Mouse (Mus musculus) testis, adult 2 months (tissue): ENCODE data around the gene Arhgap8. TPM values are rescaled to one million over a fixed set of nuclear protein-coding genes. Genes with fewer than 3 reads are reported as not detected.

ENCODE experiments used
- H3K27ac ChIP-seq: fragments of 200-500 bp; 2 replicates; pipeline ENCODE4 v1.5.1; 2012; ENCODE audit warnings: low read depth, low read length; ENCODE audit not compliant: control insufficient read depth, insufficient read depth
- H3K27me3 ChIP-seq: fragments of 200-500 bp; 2 replicates; pipeline ENCODE4 v1.6.1; 2012; ENCODE audit warnings: mild to moderate bottlenecking, low read length, moderate library complexity; ENCODE audit not compliant: control insufficient read depth, insufficient read depth
- H3K36me3 ChIP-seq: fragments of 200-500 bp; 2 replicates; pipeline ENCODE4 v1.6.1; 2012; ENCODE audit warnings: mild to moderate bottlenecking, low read length; ENCODE audit not compliant: control insufficient read depth, insufficient read depth
- H3K4me1 ChIP-seq: fragments of 200-500 bp; 2 replicates; pipeline ENCODE4 v1.6.1; 2012; ENCODE audit warnings: low read length; ENCODE audit not compliant: control insufficient read depth, insufficient read depth
- H3K4me3 ChIP-seq: fragments of 200-500 bp; 2 replicates; pipeline ENCODE4 v1.5.1; 2012; ENCODE audit warnings: low read depth, mild to moderate bottlenecking, low read length, moderate library complexity, mixed read lengths; ENCODE audit not compliant: control insufficient read depth
- CTCF ChIP-seq: fragments of 200-500 bp; IDR thresholded peaks from 2 replicates; pipeline ENCODE4 v1.5.1; 2012; ENCODE audit warnings: low read depth, mild to moderate bottlenecking, inconsistent platforms, low read length, moderate library complexity; ENCODE audit not compliant: control insufficient read depth, insufficient read depth, insufficient replicate concordance
- POLR2A ChIP-seq: fragments of 200-500 bp; IDR thresholded peaks from 2 replicates; pipeline ENCODE4 v1.6.1; 2012; ENCODE audit warnings: low read depth, mild to moderate bottlenecking, inconsistent platforms, low read length, moderate library complexity; ENCODE audit not compliant: control insufficient read depth
- polyA plus RNA-seq: library from polyadenylated mRNA; depleted of rRNA; stranded (reverse); fragments of >200 nt; gene quantifications from 2 replicates; pipeline ENCODE4 v1.2.3, GENCODE M21; 2012

Gene Arhgap8
- polyA plus RNA-seq, 1 experiment = 3.1 TPM

DNA sequence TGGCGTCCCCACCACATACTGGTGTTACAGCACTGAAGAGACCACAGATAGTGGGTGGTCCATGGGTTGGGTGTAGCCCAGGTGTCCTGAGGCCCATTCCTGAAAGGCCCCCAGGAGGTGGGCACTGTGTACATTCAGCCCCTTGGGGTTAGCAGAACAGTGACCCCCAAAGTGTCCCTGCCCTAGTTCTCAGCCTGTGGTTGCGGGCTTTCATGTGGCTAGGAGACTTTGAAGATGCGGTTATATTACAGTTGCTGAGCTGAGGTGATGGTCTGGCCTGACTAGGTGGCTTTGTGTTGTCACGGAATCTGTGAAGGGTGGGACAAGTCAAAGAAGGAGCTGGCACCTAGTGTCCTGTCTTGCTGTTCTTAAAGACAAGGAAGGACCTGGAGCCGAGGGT is 35.3 kb upstream of the Arhgap8 start:
- TF ChIP-seq CTCF = no peak
- no peak for TF ChIP-seq POLR2A
- peaks cover 14% of the 10 kb centered on the region for H3K4me1 ChIP-seq
- no peaks in the 10 kb centered on the region for H3K36me3 ChIP-seq
- no peak overlapping the region for H3K4me3 ChIP-seq
- H3K27me3 ChIP-seq = no peaks in the 10 kb centered on the region
- no peak overlapping the region for H3K27ac ChIP-seq

DNA sequence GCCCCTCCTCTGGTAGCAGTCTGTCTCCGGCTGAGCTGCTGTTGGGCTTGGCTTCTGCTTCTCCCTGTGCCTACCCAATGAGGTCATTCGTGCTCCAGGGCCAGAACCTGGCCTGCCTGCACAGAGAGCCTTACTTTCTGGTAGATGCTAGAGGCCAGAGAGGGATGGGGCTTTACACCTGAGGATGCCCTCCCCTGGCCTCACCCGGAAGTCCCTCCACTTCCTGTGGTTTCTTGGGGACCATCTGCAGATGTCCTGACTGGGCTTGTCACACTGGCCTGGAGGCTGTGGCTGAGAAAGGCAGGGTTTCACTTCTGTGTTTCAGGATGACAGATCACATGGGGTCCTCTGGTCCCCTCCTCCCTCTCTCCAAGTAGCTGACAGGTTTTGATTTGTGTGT is 34.4 kb upstream of the Arhgap8 start:
- Histone ChIP-seq H3K27ac (no peak overlapping the region), H3K36me3 (no peaks in the 10 kb centered on the region), H3K4me3 (no peak overlapping the region), H3K4me1 (peaks cover 9% of the 10 kb centered on the region), H3K27me3 (no peaks in the 10 kb centered on the region)
- TF ChIP-seq POLR2A = no peak
- no peak for TF ChIP-seq CTCF

DNA sequence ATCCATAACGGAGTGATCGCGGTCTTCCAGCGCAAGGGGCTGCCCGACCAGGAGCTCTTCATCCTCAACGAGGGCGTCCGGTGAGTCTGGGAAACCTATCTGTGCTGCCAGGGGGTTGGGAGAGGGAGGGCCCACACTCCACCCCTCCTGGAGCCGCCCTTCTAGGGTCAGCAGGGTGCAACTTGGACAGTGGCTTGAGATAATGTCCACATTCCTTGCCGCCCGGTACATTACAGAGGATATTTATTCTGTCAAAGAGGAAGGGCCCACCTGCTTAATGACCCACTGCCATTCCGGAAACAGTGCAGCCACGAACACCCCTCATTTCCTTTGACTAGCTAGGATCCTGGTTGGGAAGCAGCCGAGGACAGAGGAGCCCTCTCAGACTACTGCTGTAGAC is 31.9 kb upstream of the Arhgap8 start:
- H3K36me3 ChIP-seq = no peaks in the 10 kb centered on the region
- no peak for TF ChIP-seq CTCF
- H3K4me1 ChIP-seq = no peaks in the 10 kb centered on the region; the same call in 1 of the 2 replicates
- no peak overlapping the region for H3K27ac ChIP-seq
- no peak overlapping the region for H3K4me3 ChIP-seq
- H3K27me3 ChIP-seq = no peaks in the 10 kb centered on the region

DNA sequence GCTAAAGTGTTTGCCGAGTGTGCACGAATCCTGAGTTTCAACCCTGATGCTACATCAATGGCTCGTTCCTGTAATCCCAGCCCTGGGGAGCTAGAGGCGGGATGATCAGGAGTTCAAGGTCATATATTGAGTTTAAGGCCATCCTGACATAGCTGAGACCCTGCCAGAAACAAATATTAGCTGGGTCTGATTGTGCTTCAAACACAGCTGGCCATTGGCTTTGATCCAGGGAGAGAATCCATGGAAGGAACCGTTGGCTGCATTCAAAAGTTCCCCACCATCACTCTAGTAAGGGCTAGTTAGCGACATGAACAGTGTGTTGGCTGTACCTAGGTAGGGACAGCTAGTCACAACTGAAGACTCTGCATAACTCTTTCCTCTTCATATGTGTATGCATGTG is 30.5 kb upstream of the Arhgap8 start:
- TF ChIP-seq POLR2A (no peak), CTCF (no peak)

DNA sequence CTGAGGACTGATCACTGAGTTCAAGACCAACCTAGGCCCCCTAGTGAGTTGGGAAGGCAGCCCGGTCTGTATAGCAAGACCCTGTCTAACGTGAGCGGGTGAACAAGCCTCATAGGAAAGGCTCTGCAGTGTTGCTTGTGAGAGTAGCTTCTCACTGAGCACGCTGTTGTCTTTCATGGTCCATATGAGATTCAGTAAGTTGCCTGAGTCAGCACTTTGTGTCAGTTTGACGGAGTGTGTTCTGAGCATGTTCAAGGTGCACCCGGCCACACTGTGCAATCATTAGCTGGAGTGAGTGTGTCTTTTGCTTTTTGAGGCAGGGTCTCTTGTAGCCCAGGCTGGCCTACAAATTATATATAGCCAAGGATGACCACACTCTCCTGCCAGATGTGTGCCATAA is 28.3 kb upstream of the Arhgap8 start:
- no peak overlapping the region for H3K4me3 ChIP-seq
- TF ChIP-seq CTCF = no peak
- no peak for TF ChIP-seq POLR2A
- no peaks in the 10 kb centered on the region; the same call in 1 of the 2 replicates for H3K4me1 ChIP-seq
- H3K27ac ChIP-seq = no peak overlapping the region
- no peaks in the 10 kb centered on the region for H3K36me3 ChIP-seq
- H3K27me3 ChIP-seq = no peaks in the 10 kb centered on the region

More for the DNA sequence above, 30.5 kb upstream of the Arhgap8 start:
- H3K4me1 ChIP-seq = no peaks in the 10 kb centered on the region; the same call in 1 of the 2 replicates
- H3K27me3 ChIP-seq = no peaks in the 10 kb centered on the region
- 0 out of 2 replicates have a peak overlapping the region, but pooled peaks have one; percentile 7 for H3K27ac ChIP-seq
- no peaks in the 10 kb centered on the region for H3K36me3 ChIP-seq
- H3K4me3 ChIP-seq = no peak overlapping the region

DNA sequence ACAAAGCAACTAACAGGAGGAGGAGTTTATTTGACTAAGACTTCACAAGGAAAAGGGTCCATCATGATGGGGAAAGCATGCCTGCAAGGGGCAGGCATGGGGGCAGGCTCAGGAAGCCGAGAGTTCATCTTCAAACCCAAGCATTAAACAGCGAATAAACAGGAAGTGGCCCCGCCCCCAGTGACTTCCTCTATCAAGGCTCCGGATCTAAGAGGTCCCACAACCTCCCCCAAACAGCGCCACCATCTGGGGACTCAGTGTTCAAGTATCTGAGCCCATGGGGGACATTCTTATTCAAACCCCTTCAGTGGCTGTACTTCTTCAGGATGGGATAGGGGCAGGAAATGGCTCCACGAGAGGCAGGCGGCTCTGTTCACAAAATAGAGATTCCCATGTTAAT is 27.2 kb upstream of the Arhgap8 start:
- TF ChIP-seq CTCF (no peak), POLR2A (no peak)
- H3K36me3 ChIP-seq = no peaks in the 10 kb centered on the region

DNA sequence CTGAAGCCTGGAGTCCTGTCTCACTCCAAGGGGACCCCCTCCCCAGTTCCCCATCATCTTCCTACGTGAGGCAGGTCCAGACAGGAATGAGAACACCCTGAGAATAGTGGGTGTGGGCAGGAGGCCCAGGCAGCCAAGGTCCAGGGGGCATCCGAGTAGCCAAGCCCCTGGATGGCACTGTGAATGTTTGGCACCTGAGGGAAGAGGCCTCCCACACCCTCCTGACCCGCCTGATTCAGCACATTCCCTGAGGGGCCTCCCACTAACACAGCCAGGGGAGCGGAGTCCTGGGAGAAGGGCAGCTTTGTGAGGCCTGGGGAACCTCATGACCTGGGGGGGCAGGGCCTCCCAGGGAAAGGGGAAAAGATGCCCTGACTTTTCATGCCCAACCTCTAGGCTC is 23.8 kb upstream of the Arhgap8 start:
- H3K4me3 ChIP-seq = no peak overlapping the region
- peak overlapping the region; percentile 35; the same call in 1 of the 2 replicates for H3K27ac ChIP-seq
- peaks cover 7% of the 10 kb centered on the region for H3K4me1 ChIP-seq
- H3K36me3 ChIP-seq = no peaks in the 10 kb centered on the region
- no peak for TF ChIP-seq POLR2A
- no peak for TF ChIP-seq CTCF
- H3K27me3 ChIP-seq = no peaks in the 10 kb centered on the region

More for the DNA sequence above, 27.2 kb upstream of the Arhgap8 start:
- Histone ChIP-seq H3K4me1 (peaks cover 2% of the 10 kb centered on the region; the same call in 1 of the 2 replicates), H3K27ac (no peak overlapping the region), H3K4me3 (no peak overlapping the region), H3K27me3 (no peaks in the 10 kb centered on the region)

DNA sequence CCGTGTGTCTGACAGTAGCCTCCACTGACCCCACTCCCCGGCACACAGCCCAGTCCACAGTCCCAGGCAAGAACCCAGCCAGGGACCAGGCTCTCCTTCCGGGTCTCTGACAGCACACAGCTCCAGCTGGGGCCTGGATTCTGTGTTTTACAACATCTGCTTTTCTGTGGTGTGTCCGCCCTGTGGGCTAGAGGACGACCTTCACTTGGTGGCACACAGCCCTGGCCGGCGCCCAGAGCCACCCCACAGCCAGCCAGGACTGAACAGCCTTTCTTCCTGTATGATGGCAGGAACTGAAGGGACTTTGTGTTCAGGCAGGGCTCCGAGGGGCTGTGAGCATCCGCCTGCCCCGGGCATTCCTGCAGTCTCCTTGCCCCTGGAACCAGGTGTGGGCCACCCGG is 22.2 kb upstream of the Arhgap8 start:
- TF ChIP-seq POLR2A = no peak
- no peak for TF ChIP-seq CTCF
- H3K27ac ChIP-seq = peak overlapping the region; percentile 62; the same call in 1 of the 2 replicates

More for the DNA sequence above, 22.2 kb upstream of the Arhgap8 start:
- Histone ChIP-seq H3K36me3 (no peaks in the 10 kb centered on the region), H3K4me3 (no peak overlapping the region), H3K27me3 (no peaks in the 10 kb centered on the region), H3K4me1 (peaks cover 7% of the 10 kb centered on the region)
